Mouse (Mus musculus) lung, postnatal 0 days (tissue): Measurements from ENCODE around the gene Abcc5. TPM values are rescaled to one million over a fixed set of nuclear protein-coding genes. Genes with fewer than 3 reads are reported as not detected.

Experiments used
- ATAC-seq: fragments of 200-750 bp; cut with Nextera tagmentation; 2 replicates; pipeline ENCODE4 v1.8.0; 2017; ENCODE audit warnings: moderate library complexity
- DNase-seq: peaks from one replicate; pipeline ENCODE4 v3.0.0-alpha.2; 2016; ENCODE audit warnings: low spot score
- H3K27ac ChIP-seq: fragments of 300-500 bp; sonication (generic); 2 replicates; pipeline ENCODE4 v1.5.1; 2014; ENCODE audit warnings: antibody characterized with exemption, mild to moderate bottlenecking, low read length, mixed read lengths
- H3K27me3 ChIP-seq: fragments of 300-500 bp; sonication (generic); replicated peaks from 2 replicates; pipeline ENCODE4 v1.6.1; 2014; ENCODE audit warnings: low read length, mixed read lengths; ENCODE audit not compliant: insufficient read depth
- H3K36me3 ChIP-seq: fragments of 300-500 bp; sonication (generic); 2 replicates; pipeline ENCODE4 v1.6.1; 2014; ENCODE audit warnings: low read length, mixed read lengths; ENCODE audit not compliant: insufficient read depth
- H3K4me1 ChIP-seq: fragments of 300-500 bp; sonication (generic); 2 replicates; pipeline ENCODE4 v1.6.1; 2014; ENCODE audit warnings: antibody characterized with exemption, low read depth, low read length, mixed read lengths; ENCODE audit not compliant: insufficient read depth
- H3K4me2 ChIP-seq: fragments of 300-500 bp; sonication (generic); replicated peaks from 2 replicates; pipeline ENCODE4 v1.6.1; 2014; ENCODE audit warnings: low read depth, mild to moderate bottlenecking, low read length, moderate library complexity, mixed read lengths
- H3K4me3 ChIP-seq: fragments of 300-500 bp; sonication (generic); 2 replicates; pipeline ENCODE4 v1.5.1; 2014; ENCODE audit warnings: low read depth, low read length
- H3K9ac ChIP-seq: fragments of 300-500 bp; sonication (generic); replicated peaks from 2 replicates; pipeline ENCODE4 v1.6.1; 2014; ENCODE audit warnings: low read depth, mild to moderate bottlenecking
- H3K9me3 ChIP-seq: fragments of 300-500 bp; sonication (generic); 2 replicates; pipeline ENCODE4 v1.6.1; 2016; ENCODE audit warnings: low read length, mixed read lengths
- CTCF ChIP-seq: IDR thresholded peaks from 2 replicates; pipeline ENCODE4 v1.5.1; 2016; ENCODE audit warnings: antibody characterized with exemption, mild to moderate bottlenecking
- EP300 ChIP-seq: IDR thresholded peaks from 2 replicates; pipeline ENCODE4 v1.6.1; 2016; ENCODE audit warnings: antibody characterized with exemption, mild to moderate bottlenecking, control low read depth
- WGBS: fragments of 180-500 bp; shearing (Covaris S2); extraction: QIAGEN DNeasy Blood & Tissue Kit; methylation state at CpG from one replicate; pipeline ENCODE4 v1.1.7; 2014; 5-methylcytosine and 5-hydroxymethylcytosine counted together
- polyA plus RNA-seq: library from polyadenylated mRNA; unstranded; fragments of >200 nt; fragmentation: Nextera tagmentation; extraction: Ambion mirVana; gene quantifications from 2 replicates; pipeline ENCODE4 v1.2.1, GENCODE M21; 2015

The Abcc5 gene
- polyA plus RNA-seq, 1 experiment from 2014 or later = 57.4 TPM

DNA sequence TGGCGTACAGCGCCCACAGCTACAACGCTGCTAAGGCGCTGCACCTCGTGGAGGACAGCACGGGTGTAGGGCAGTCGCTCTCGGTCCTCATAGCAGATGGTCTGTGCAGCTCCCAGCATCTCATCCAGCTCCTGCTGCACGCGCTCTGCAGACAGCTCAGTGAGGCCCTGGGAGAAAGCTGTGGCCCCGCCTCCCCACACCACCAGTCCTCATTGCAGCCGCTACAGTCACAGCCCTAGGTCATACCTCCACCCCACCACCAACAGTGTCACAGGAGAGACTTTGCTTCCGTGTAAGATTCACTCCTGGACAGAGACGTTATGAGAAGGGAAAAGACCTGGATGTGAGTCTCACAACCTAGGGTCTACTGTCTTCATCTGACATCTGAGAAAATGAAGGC, 113.9 kb downstream of the Abcc5 start:
- TF ChIP-seq CTCF (no peak), EP300 (no peak)
- Histone ChIP-seq H3K9ac (no peak overlapping the region), H3K9me3 (no peaks in the 10 kb centered on the region), H3K4me3 (no peak overlapping the region), H3K4me1 (no peaks in the 10 kb centered on the region), H3K27ac (no peak overlapping the region), H3K36me3 (no peaks in the 10 kb centered on the region), H3K4me2 (no peak overlapping the region), H3K27me3 (no peaks in the 10 kb centered on the region)
- DNase-seq = no peak
- no peak for ATAC-seq
- WGBS = 64% methylated on average over 14 of the region's 14 CpGs

DNA sequence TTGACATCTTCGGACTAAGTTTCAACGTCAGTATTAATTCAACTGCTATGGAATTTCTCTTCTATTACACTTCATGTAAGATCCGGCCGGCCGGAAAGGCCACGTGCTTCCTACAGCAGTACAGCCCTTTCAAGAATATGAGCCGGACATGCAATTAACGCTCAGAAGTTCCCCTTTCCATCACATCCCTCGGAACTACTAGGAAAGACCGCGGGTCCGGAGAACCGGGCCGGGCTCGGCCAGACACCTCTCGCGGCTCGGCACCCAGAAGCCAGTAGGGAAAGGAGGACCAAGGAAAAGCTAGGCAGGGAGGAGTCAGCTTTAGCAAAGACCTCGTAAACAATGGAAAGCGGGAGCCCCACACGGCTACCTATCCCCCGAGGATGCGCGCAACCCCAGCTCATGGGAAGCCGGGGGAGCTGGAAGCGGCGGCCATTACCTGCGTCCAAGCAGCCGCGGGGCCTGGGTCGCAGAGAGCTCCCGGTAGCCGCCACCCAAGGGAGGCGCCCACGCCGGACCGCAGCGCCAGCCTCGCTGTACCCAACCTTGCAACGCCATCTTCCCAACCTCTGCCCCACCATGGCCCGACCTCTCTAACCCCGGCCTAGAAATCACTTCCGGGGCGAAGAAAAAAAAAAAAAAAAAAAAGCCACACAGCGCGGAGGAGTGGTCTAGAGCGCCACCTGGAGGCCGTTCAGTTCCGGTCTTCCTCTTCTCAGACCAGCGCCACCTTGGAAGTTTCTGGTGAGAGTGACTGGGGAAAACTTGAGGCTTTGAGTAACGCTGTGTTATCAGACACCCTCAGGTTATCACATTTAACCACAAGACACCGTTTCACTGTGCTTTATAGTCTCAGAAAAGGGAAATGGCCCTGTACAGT, 124.2 kb downstream of the Abcc5 start, which contains the start of gene Parl:
Parl (minus strand) TSS at position 618 of the 880 bp plus-strand sequence.
- peak within 1 kb of the TSS; percentile 58 for H3K9ac ChIP-seq
- TF ChIP-seq CTCF (peak; percentile 95), EP300 (peak; percentile 49; the same call in 1 of the 2 replicates)
- H3K4me1 ChIP-seq = peaks cover 6% of the 10 kb centered on the region; the same call in 1 of the 2 replicates
- H3K4me3 ChIP-seq = peak within 1 kb of the TSS; percentile 87
- peak within 1 kb of the TSS; percentile 77 for H3K4me2 ChIP-seq
- under 1% methylated on average over 52 of the region's 52 CpGs for WGBS
- no peaks in the 10 kb centered on the region for H3K9me3 ChIP-seq
- DNase-seq (peak; percentile 91), ATAC-seq (peak; percentile 94)
- no peaks in the 10 kb centered on the region for H3K27me3 ChIP-seq
- no peaks in the 10 kb centered on the region for H3K36me3 ChIP-seq
- peak within 1 kb of the TSS; percentile 77 for H3K27ac ChIP-seq

GRCm38 (mm10) chr16:20300076-20300475, 126.1 kb downstream of the Abcc5 start:
- H3K36me3 ChIP-seq = no peaks in the 10 kb centered on the region
- H3K4me1 ChIP-seq = peaks cover 6% of the 10 kb centered on the region; the same call in 1 of the 2 replicates
- ATAC-seq (no peak), DNase-seq (no peak)
- H3K27ac ChIP-seq = no peak overlapping the region
- H3K9ac ChIP-seq = no peak overlapping the region
- H3K27me3 ChIP-seq = no peaks in the 10 kb centered on the region
- no peak overlapping the region for H3K4me2 ChIP-seq
- WGBS = 89% methylated on average over 2 of the region's 2 CpGs
- no peak overlapping the region for H3K4me3 ChIP-seq
- H3K9me3 ChIP-seq = no peaks in the 10 kb centered on the region
- TF ChIP-seq CTCF (no peak), EP300 (no peak)

Other genes with a start within 250 kb of the Abcc5 start
- gene Map6d1, start 185.0 kb downstream of the Abcc5 start, polyA plus RNA-seq = 0.07 and 0.14 TPM in 2 replicates
- 69.5 and 73.3 TPM in 2 replicates for gene Parl, start 124.0 kb downstream of the Abcc5 start, polyA plus RNA-seq
- 0.29 and 0.51 TPM in 2 replicates for gene Cyp2ab1, start 101.0 kb downstream of the Abcc5 start, polyA plus RNA-seq
- 46.9 and 51.1 TPM in 2 replicates for gene Eif2b5, start 72.4 kb upstream of the Abcc5 start, polyA plus RNA-seq
- 10.3 and 10.5 TPM in 2 replicates for gene Dvl3, start 90.6 kb upstream of the Abcc5 start, polyA plus RNA-seq
- gene Ap2m1, start 109.1 kb upstream of the Abcc5 start, polyA plus RNA-seq = 402 and 427 TPM in 2 replicates
- 36.3 and 39.6 TPM in 2 replicates for gene Abcf3, start 122.2 kb upstream of the Abcc5 start, polyA plus RNA-seq
- gene Vwa5b2, start 163.1 kb upstream of the Abcc5 start, polyA plus RNA-seq = 0.06 and 0.12 TPM in 2 replicates
- 15.2 and 15.3 TPM in 2 replicates for gene Eef1akmt4, start 185.2 kb upstream of the Abcc5 start, polyA plus RNA-seq
- gene Gm49333, start 185.2 kb upstream of the Abcc5 start, polyA plus RNA-seq = 0.08 TPM in 1 of 2 replicates, not detected in the other
- gene Alg3, start 185.3 kb upstream of the Abcc5 start, polyA plus RNA-seq = 17.6 and 19.3 TPM in 2 replicates
- gene Camk2n2, start 194.9 kb upstream of the Abcc5 start, polyA plus RNA-seq = 0.42 and 0.52 TPM in 2 replicates
- gene Ece2, start 203.4 kb upstream of the Abcc5 start, polyA plus RNA-seq = 0.12 and 0.52 TPM in 2 replicates
- gene Psmd2, start 225.3 kb upstream of the Abcc5 start, polyA plus RNA-seq = 146 and 150 TPM in 2 replicates
- 73.5 and 78.7 TPM in 2 replicates for gene Eif4g1, start 241.9 kb upstream of the Abcc5 start, polyA plus RNA-seq